Mouse (Mus musculus) ovary, adult 18-20 months (tissue): ENCODE results near the gene Grin1.
A peak's percentile ranks its signal among the peaks of the same experiment; 100 is the strongest.
"Not testable (repeated sequence)": the region's sequence is repeated elsewhere in the genome, so short reads cannot be mapped to it uniquely, and the experiment has no call there.

ENCODE experiments used
- DNase-seq: peaks from one replicate; pipeline ENCODE4 v3.0.0; 2022; ENCODE audit warnings: low spot score, mixed read lengths

Grin1 gene

DNA sequence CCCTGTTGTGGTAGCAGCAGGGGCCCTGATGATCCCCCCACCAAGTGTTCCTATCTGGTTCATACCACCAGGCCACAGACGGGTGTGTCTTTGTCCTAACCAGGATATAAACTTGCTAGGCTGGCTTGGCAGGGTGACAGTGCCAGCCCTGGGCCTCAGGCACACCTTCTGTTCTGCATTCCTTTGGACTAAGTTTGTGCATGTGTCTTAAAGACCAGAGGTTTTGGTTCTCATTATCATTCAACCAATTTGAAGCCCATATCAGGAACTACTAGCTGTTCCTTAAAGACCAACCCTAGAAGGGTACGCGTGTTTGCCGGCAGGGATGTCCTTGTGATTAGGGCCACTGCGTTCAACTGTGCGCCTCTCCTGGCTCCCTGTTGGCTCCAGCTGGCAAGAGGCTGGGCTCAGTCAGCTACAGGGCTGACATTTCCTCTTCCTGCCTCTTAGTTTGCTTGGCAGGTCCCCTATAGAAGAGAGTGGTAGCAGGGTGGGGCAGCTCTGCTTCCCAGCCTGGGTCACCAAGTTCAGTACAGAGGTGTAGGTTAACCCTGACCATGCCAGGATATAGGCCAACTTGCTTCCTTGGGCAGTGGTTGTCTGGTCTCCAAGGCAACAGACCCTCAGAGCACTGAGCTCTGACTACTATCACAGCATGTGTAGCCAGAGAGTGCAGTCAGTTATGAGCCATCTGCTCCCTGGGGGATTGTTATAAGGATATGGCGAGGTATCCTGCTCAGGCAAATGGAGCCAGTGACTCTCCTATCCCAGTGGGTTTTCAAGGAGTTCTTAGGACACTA is 31.9 kb downstream of the Grin1 start:
- DNase-seq: no peak

DNA sequence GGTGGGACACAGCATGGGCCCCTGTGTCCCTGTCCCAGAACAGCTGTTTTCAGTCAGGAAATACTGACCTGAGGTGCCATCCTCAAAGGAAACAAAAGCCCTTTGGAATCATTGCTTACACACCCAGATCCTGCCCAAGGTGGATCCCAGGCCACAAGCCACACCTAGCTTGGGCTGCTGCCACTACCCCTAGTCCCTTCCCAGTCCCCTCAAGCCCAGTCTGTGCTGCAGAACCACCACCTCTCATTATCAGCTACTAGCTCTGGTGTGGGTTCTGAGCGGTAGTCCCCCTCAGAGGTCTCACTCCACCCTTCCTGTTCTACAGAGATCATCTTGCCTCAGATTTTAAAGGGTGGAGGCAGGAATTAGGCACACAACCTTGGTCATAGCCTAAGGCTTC is 32.7 kb downstream of the Grin1 start:
- no peak for DNase-seq

DNA sequence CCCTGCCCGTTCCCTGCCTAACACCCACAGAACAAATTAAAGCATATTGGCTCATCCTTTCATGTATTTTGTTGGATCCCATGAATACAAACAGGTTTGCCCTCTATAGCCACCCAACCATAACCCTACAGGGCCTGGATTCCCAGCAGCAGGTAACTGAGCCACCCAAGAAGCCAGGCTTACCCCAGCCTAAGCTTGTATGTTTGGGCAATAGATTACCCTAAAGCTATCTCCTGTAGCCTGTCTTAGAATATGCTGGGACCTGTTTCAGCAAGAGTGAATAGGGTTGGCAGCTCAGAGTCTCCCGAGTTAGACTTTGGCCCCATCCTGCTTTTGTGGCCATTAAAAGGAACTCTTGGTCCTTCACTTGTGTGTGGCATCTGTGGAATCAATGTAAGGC is 33.4 kb downstream of the Grin1 start:
- DNase-seq: no peak

DNA sequence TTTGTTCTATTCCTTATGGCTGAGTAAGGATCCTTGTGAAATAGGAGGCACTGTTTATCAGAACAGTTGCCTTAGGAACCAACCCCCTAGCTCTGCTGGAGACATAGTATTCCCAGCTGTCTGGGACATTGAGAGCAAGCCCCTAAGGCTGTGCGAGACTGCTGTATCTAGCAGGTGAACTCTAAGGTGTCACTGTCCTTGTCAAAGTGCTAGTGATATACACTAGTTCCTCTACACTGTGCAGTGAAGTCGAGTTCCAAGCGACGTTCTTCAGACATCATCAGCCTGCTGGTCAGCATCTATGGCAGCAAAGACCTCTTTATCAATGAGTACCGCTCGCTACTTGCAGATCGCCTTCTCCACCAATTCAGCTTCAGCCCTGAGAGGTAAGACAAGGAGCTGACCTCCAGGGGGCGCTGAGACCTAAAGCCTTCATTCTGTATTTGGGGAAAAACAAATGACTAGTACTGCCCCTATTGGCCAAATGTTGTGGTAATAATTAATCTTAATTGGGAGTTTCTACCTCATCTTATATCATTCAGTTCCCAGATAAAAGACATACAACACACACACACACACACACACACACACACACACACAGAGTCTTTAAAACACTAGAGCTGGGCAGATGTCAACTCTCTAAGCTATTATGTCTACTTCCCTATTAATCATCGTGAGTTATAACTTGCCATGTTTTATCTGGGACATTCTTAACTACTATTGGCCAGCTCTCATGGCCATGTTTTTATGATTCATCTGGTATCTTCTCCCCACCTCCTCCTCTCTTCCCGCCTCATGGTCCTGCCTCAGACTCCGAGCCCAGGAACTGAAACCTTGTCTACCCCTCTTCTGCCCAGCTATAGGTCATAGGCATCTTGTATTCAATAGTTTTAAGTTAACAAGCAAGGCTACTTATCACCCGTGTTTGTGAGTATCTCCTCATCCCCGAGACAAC is 39.8 kb downstream of the Grin1 start:
- DNase-seq: no peak

DNA sequence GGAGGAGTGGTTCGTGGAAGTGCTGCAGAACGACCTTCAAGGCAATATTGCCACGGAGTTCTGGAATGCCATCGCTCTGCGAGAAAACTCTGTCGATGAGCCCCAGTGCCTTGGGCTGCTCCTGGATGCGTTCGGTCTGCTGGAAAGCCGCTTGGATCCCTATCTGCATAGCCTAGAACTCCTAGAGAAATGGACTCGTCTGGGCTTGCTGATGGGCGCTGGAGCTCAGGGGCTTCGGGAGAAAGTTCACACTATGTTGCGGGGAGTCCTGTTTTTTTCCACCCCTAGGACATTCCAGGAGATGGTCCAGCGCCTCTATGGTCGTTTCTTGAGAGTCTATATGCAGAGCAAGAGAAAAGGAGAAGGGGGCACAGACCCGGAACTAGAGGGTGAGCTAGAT is 46.0 kb downstream of the Grin1 start:
- DNase-seq: no peak

DNA sequence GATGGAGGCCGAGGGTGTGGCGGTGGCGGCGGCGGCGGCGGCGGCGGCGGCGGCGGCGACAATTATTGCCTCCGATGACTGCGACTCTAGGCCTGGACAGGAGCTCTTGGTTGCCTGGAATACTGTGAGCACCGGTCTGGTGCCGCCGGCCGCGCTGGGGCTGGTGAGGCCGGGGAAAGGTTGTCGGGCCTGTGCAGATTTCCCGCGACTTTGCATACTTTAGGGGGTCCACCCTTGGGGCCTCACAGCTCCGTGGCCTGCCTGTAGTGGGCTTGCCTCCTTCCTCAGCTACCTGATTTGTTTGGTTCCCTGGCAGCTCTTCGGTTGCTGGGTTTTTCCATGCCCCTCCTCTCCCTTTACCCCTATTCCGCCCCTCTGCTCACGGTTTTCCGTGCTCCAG is 46.5 kb downstream of the Grin1 start:
- DNase-seq: no peak

DNA sequence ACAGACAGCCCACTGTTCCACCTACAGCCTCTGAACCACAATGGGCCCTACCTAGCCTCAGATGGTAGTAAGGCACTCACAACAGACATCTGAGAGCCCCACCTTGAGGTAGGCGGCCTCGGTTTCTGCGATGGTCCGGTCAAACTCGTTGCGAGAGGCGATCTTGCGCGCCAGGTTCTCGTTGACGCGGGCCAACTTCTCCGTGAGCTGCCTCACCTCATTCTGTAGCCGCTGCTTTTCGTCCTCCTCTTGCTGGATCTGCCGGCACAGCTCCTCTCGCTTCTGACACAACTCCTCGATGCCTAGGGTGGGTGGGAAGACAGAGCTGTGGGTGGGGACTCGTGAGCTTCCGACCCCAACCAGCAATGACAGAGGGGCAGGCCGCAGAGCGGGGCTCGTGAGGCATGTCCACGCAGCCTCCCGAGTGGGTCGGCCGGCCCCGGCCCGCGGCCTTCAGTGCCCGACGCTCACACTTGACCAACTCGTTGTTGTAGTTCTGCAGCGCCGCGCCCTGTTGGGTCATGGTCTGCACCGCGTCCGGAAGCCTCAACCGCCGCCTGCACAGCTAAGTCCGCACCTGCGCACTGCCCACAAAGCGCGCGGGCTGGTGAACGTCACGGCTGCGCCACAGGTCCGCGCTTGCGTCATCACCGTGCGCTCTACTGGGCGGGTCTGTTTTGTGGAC is 47.0 kb downstream of the Grin1 start, which contains the start of the genes Ssna1 and Anapc2:
Gene Ssna1, minus strand, starts transcription at position 612 of the 685 bp plus-strand sequence.
Gene Anapc2, plus strand, starts transcription at position 652 of the 685 bp plus-strand sequence.
- DNase-seq: peak; percentile 92

DNA sequence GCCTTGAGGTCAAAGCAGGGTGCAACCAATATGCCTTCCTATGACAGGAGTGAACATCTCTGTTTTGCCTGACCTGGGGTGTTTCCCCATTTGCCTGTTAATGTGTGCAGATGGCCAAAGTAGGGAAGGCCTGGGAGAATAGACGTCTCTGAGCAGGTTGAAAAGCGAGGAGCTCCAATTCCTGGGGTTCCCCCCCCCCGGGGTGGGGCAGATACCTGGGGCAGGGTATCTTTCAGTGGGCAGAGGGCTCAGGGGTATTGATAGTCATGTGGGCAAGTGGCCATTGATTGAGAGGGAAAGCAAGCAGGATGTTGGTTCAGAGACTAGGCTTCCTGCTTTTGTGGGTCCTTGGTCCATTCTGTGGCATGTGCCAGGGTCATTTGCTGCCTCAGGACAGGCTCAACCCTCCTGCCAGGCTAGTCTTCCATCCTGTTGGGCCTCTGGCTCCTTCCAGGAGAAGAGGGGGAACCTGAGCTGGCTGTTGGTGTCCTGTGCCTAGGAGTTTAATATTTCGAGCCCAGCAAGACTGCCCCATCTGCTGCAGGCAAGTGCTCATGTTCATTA is 51.2 kb downstream of the Grin1 start:
- DNase-seq: no peak

DNA sequence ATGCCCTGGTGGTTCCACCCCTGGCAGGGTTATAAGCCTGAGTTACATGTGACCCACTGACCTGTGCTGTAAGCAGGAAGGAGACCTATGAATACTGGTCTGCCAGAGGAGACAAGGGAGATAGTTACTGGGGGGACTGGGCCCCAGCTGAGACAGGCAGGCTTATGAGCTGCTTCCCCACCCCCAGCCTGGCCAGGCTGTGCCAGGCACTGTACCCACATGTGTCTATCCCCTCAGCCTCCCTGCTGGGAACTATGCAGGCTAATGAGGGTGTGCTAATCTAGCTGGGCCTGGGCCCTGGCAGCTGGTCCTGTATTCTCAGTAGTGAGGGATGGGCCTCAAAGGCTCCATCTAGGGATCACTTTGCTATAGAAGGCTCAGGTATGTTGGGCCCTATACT is 51.7 kb downstream of the Grin1 start:
- no peak for DNase-seq

DNA sequence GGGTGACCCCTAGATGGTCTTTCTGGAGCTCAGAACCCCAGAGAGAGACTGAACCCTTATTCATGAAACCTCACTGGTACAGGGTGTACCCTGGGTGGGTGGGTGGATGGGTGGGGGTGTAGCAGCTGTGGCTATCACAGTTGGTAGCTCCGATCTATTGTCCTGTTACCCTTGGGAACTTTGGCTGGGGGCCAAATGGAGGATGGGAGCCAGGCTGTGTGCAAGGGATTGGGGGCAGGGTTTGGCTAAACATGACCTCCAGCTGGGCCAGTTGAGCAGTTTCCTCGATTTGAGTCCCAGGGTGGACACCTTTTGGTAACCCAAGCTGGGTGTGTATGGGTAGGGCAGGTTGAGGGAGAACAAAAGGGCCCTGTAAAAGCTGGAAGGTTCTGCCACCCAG is 52.3 kb downstream of the Grin1 start:
- no peak for DNase-seq

DNA sequence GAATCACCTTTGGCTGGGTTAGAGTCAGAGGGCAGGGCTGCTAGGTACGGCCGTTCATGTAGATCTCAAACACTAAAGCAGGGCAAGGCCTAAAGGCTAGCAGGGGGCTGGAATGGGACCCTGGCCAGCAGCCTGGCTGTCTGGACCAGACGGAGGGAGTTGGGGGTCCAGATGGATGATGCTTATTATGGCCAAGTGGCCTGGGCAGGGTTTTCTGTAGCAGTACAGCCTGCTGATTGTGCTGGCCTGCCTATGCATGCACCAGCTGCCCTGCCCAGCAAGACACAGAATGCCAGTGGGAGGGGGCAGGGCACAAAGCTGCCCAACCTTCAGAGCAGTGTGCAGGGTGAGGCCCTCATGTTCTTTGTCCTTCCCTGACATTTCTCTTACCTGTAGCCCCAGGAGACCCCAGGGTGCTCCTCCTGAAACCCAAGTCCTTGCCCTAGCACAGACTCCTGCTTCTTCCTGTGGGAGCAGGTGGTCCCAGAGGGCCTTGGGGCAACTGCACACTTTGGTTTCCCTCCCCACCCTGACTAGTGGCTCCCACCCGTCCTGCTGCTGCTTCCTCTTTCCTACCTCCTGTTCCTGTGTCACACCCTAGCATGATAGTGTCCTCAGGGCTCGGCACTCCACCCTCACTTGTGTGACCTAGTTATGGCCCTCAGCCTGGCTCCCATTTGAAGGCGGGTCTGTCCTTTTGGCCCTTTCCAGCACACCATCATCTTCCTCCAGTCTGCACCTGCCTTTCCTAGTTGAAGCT is 52.9 kb downstream of the Grin1 start:
- DNase-seq: no peak

DNA sequence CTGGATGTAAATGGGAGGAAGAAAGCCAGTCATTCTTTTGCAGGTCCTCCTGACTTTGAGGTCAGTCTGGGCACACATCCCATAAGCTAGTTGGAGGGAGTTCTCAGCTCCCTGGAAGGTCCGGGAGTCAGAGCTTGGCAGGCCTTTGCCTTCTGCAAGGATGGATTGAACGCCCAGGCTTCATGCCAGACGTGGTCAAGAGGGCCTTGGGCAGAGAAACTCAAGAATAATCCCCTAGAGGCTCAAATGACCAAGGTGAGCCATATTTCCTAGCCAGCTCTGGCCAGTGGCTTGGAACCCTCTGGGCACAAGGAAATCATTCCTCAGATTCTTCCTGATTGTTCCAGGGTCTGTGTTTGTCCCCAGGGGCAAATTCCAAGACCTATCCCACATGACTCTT is 54.1 kb downstream of the Grin1 start:
- no peak for DNase-seq

DNA sequence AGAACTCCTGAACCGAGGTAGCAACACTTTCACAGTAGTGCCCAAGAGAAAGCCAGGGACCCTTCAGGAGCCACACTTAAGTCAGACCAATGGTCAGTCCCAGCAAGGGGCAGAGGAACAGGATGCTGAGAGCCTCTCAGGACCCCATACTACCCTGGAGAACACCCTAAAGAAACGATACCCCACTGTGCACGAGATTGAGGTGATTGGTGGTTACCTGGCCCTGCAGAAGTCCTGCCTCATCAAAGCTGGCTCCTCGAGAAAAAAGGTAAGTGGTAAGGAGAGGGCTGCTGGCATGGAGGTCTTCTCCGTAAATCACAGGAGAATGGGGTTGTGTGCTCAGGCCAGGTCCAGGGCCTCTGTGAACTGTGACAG is 54.7 kb downstream of the Grin1 start:
- no peak for DNase-seq

DNA sequence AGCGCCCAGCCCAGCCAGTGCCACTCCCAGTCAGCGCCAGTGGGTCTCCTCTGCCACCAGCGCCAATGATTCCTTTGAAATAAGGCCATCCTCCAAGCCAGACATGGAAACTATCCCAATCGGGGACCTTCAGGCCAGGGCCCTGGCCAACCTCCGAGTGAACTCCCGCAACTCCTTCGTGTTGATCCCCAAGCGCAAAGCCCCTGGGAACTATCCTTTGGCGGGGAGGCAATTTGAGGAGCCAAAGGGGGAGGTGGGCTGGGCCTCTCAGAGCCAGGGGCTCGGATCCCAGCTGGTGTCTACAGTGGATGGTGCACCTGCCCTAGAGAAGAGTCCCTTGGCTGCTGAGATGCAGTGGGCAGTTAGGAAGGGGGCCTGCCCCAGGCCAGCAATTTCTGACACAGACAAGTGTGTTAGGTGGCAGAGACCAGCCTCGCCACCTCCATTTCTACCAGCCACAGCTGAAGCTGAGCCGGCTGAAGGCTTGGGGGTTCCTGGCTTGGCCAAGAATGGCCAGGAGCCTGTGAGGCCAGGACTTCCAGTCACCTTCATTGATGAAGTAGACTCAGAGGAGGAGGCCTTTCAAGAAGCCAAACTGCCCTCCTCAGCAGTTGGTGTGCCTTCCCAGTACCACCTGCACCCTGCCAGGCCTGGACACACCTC is 55.2 kb downstream of the Grin1 start:
- no peak for DNase-seq

DNA sequence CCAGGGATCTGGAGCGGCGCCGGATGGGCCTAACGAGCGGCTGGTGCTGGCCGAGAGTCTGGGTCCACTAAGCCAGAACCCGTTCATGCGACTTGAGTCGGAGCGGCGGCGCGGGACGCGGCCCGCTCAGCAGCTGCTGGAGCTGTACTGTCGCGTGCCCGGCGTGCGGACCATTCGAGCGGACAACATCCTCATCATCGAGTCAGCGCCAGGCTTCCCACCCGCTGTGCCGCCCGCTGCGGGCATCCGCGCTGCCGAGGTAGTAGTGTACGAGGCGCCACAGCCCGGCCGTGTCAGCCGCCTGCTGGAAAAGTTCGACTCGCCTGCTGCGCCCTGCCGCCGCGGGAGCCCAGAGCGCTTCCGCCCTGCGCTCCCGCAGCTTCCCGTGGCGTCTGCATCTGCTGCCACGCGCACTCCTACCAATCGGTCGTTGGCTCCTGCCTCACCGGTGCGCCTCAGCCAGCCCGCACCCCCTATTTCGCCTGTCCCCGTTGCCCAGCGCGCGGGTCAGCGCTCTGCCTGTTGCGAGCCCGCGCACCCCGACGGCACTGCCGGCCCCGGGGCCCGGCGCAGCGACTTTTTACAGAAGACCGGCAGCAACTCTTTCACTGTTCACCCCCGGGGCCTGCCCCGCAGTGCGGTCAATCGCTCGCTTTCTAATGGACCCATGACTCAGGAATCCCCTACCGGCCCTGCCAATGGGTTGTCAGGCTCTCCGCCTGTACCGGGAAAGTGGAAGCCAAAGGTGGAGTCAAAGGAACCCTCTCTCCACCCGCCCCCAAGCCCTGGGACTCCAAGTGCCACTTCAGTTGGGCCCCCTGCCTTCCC is 56.0 kb downstream of the Grin1 start:
- no peak for DNase-seq

DNA sequence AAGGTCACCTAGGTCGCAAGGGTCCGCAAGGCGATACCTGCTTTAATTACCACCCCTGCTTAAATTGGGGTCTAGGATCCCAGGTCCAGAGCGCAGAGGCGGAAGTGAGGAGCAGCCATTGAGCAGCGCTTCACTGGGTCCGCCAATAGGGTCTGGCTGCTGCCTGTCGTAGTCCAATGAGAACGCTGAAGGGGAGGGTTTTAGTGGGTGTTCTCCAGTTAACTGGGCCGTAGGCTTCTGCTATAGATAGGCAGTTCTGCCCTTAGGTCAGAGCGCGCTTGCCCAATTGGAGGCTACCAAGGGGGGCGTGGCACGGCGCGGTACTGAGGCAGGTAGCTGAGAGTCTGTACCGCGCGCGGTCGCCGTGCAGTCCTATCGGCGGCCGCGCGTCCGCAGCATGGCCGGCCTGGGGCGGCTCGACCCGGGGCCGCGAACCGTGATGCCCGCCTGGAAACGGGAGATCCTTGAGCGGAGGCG is 56.7 kb downstream of the Grin1 start, which contains the start of gene Tprn:
Gene Tprn, plus strand, starts transcription at position 328 of the 477 bp plus-strand sequence.
- DNase-seq: peak; percentile 95

DNA sequence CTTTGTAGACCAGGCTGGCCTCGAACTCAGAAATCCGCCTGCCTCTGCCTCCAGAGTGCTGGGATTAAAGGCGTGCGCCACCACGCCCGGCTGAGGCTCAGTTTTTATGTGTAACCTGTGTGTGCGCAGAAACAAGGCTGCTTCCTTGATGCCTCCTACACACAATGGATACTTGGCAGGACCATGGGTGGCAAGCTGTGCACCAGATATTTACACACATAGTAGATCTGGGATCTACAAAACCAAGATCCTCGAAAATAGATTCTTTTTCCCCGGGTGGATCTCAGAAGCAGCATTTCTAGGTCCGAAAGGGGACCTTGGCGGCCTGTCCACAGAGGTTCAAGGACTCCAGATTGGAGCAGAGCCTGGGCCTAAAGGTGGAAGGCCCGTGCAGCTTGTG is 57.1 kb downstream of the Grin1 start:
- DNase-seq: no peak

DNA sequence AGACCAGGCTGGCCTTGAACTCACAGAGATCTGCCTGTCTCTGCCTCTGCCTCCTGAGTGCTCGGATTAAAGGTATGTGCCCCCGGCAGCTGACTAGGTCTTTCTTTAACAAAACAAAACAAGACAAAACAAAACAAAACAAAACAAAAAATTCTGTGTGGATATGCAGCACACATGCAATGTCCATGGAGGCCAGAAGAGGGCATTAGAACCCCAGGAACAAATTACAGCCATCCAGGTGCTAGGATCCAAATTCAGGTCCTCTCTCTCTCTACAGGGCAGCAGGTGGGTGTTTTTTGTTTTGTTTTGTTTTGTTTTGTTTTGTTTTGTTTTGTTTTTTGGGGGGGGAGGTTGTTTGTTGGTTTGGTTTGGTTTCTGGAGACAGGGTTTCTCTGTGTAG is 60.1 kb downstream of the Grin1 start:
- no peak for DNase-seq

DNA sequence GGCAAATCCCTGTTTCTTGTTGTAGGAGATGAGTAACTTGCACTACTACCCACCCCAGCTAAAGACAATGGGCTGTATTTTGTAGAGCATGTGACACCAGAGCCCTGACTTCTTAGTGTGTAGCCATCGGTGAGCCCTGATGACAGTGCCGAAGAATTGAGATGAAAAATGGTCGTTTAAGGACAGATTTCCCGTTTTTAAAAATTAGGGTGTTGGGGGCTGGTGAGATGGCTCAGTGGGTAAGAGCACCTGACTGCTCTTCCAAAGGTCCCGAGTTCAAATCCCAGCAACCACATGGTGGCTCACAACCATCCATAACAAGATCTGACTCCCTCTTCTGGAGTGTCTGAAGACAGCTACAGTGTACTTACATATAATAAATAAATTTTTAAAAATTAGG is 61.7 kb downstream of the Grin1 start:
- DNase-seq: not testable (repeated sequence)
